Mouse (Mus musculus): ENCODE results near the gene Nxf3. TPM values are rescaled to one million over a fixed set of nuclear protein-coding genes. Genes with fewer than 3 reads are reported as not detected.
"Not testable (repeated sequence)": the region's sequence is repeated elsewhere in the genome, so short reads cannot be mapped to it uniquely, and the experiment has no call there.

Gene Nxf3
- polyA plus RNA-seq, 1 experiment from 2014 or later = 0.05 TPM

GRCm38 (mm10) chrX:136032799-136033763 lies 52.0 kb downstream of the Nxf3 start, which contains the start of gene Arxes1:
Gene Arxes1, plus strand, starts transcription at chrX:136033367.
- H3K4me1 ChIP-seq (ENCODE audit: control insufficient read depth, insufficient read depth, low read length); H3K27me3 ChIP-seq (replicated peaks; ENCODE audit: control insufficient read depth, insufficient read depth, low read length); H3K36me3 ChIP-seq (ENCODE audit: control insufficient read depth, insufficient read depth, low read length); H3K9me3 ChIP-seq (replicated peaks; ENCODE audit: control insufficient read depth, low read length); H3K9ac ChIP-seq (ENCODE audit: low read length); H3K27ac ChIP-seq (ENCODE audit: low read depth, low read length); DNase-seq (ENCODE audit: low spot score): not testable (repeated sequence)
- H3K4me2 ChIP-seq (ENCODE audit: low read length) = peak within 1 kb of the TSS; percentile 40
- 24% methylated on average over 7 of the region's 49 CpGs for WGBS
- ATAC-seq = peak; percentile 91
- H3K4me3 ChIP-seq (ENCODE audit: low read depth, low read length) = peak within 1 kb of the TSS; percentile 19

GRCm38 (mm10) chrX:136030331-136030730 lies 54.7 kb downstream of the Nxf3 start:
- DNase-seq (ENCODE audit: low spot score) (peak; percentile 37), ATAC-seq (no peak)
- H3K27me3 ChIP-seq (replicated peaks; ENCODE audit: control insufficient read depth, insufficient read depth, low read length) = no peaks in the 10 kb centered on the region
- H3K36me3 ChIP-seq (ENCODE audit: control insufficient read depth, insufficient read depth, low read length) = no peaks in the 10 kb centered on the region
- no peak overlapping the region for H3K4me2 ChIP-seq (ENCODE audit: low read length)
- no peak overlapping the region for H3K9ac ChIP-seq (ENCODE audit: low read length)
- no peaks in the 10 kb centered on the region for H3K4me1 ChIP-seq (ENCODE audit: control insufficient read depth, insufficient read depth, low read length)
- H3K27ac ChIP-seq (ENCODE audit: low read depth, low read length) = no peak overlapping the region
- H3K9me3 ChIP-seq (replicated peaks; ENCODE audit: control insufficient read depth, low read length) = no peaks in the 10 kb centered on the region
- WGBS = 69% methylated on average over 1 of the region's 1 CpGs
- no peak overlapping the region for H3K4me3 ChIP-seq (ENCODE audit: low read depth, low read length)

Other genes with a start within 250 kb of the Nxf3 start
- 100 and 111 TPM in 2 replicates for gene Gprasp2, start 246.2 kb downstream of the Nxf3 start, polyA plus RNA-seq (2014; fragmentation: Nextera tagmentation; extraction: Ambion mirVana)
- gene Arxes2, start 91.4 kb downstream of the Nxf3 start, polyA plus RNA-seq (2014; fragmentation: Nextera tagmentation; extraction: Ambion mirVana) = 206 and 225 TPM in 2 replicates
- gene Arxes1, start 51.9 kb downstream of the Nxf3 start, polyA plus RNA-seq (2014; fragmentation: Nextera tagmentation; extraction: Ambion mirVana) = 61.0 and 85.3 TPM in 2 replicates
- gene Bex2, start 17.0 kb downstream of the Nxf3 start, polyA plus RNA-seq (2014; fragmentation: Nextera tagmentation; extraction: Ambion mirVana) = 515 and 569 TPM in 2 replicates
- gene Bex4, start 53.7 kb upstream of the Nxf3 start, polyA plus RNA-seq (2014; fragmentation: Nextera tagmentation; extraction: Ambion mirVana) = 123 and 138 TPM in 2 replicates
- gene Tceal8, start 87.1 kb upstream of the Nxf3 start, polyA plus RNA-seq (2014; fragmentation: Nextera tagmentation; extraction: Ambion mirVana) = 136 and 143 TPM in 2 replicates
- gene Tceal5, start 118.6 kb upstream of the Nxf3 start, polyA plus RNA-seq (2014; fragmentation: Nextera tagmentation; extraction: Ambion mirVana) = 7.2 and 8.1 TPM in 2 replicates
- 1.9 and 2.2 TPM in 2 replicates for gene Tceal7, start 129.5 kb upstream of the Nxf3 start, polyA plus RNA-seq (2014; fragmentation: Nextera tagmentation; extraction: Ambion mirVana)
- gene Bex1, start 130.3 kb upstream of the Nxf3 start, polyA plus RNA-seq (2014; fragmentation: Nextera tagmentation; extraction: Ambion mirVana) = 172 and 180 TPM in 2 replicates
- gene Tceal9, start 159.8 kb upstream of the Nxf3 start, polyA plus RNA-seq (2014; fragmentation: Nextera tagmentation; extraction: Ambion mirVana) = 368 and 379 TPM in 2 replicates
- gene Bex3, start 185.0 kb upstream of the Nxf3 start, polyA plus RNA-seq (2014; fragmentation: Nextera tagmentation; extraction: Ambion mirVana) = 693 and 746 TPM in 2 replicates

All from forebrain, embryonic 14.5 days (tissue).